Mouse (Mus musculus) kidney, adult 10 weeks (tissue): ENCODE data around the gene Gm21861. TPM values are rescaled to one million over a fixed set of nuclear protein-coding genes. Genes with fewer than 3 reads are reported as not detected.

Experiments used
- polyA plus RNA-seq: library from polyadenylated mRNA; stranded (reverse); fragments of 350-450 nt; fragmentation: Illumina TruSeq; extraction: RNeasy Lipid Tissue Mini Kit (QIAGEN cat#74804); gene quantifications from one replicate; pipeline ENCODE4 v1.2.3, GENCODE M21; 2014; ENCODE audit warnings: low read depth, low replicate concordance

Gm21861 gene
- polyA plus RNA-seq = not detected

GRCm38 (mm10) chrY:58814497-58814896 is at the start of gene Gm21861:
Gene Gm21861 (minus strand): TSS chrY:58814597.

